Mouse (Mus musculus) liver, postnatal 0 days (tissue): ENCODE measurements around the gene Chrm5.

ENCODE experiments used
- CTCF ChIP-seq: sonication (generic); IDR thresholded peaks from 2 replicates; pipeline ENCODE4 v1.5.1; 2016; ENCODE audit warnings: antibody characterized with exemption, low read depth
- EP300 ChIP-seq: IDR thresholded peaks from 2 replicates; pipeline ENCODE4 v1.6.1; 2016; ENCODE audit warnings: antibody characterized with exemption, low read depth, mild to moderate bottlenecking

DNA sequence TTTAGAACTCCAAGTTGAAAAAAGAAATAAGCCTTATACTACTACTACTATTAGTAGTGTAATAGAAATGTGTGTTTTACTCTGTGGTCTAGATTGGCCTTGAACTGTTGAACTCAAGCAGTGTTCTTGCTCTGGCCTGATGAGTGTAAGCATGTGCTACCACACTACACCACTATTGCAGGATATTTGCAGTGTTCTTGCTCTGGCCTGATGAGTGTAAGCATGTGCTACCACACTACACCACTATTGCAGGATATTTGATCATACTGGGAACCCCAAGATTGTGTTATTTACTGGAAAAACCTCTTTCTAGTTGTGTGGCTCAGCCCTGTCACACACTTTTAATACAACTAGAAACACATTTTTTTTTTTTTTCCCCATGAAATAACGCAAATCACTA, 26.9 kb upstream of the Chrm5 start:
- TF ChIP-seq EP300: no peak
- TF ChIP-seq CTCF: no peak
